Mouse (Mus musculus) testis, adult 10 weeks (tissue): ENCODE results near the gene Alox12e. TPM values are rescaled to one million over a fixed set of nuclear protein-coding genes. Genes with fewer than 3 reads are reported as not detected.

Source experiments
- polyA plus RNA-seq: library from polyadenylated mRNA; stranded (reverse); fragments of 350-450 nt; fragmentation: Illumina TruSeq; extraction: RNeasy Lipid Tissue Mini Kit (QIAGEN cat#74804); gene quantifications from one replicate; pipeline ENCODE4 v1.2.3, GENCODE M21; 2014; ENCODE audit warnings: low read depth, low replicate concordance

Alox12e gene
- polyA plus RNA-seq = not detected

GRCm38 (mm10) chr11:70322528-70322927 is at the start of gene Alox12e:
TSS of gene Alox12e (minus strand) at chr11:70322628.

GRCm38 (mm10) chr11:70351868-70352267 is 29.4 kb upstream of the Alox12e start, which contains the start of gene Alox15:
TSS of gene Alox15 (minus strand) at chr11:70352031.

Other genes starting within 250 kb of the Alox12e start
- gene Asgr2, start 230.0 kb downstream of the Alox12e start, polyA plus RNA-seq = not detected
- 0.73 TPM for gene Mgl2, start 192.3 kb downstream of the Alox12e start, polyA plus RNA-seq
- 1.9 TPM for gene Clec10a, start 166.4 kb downstream of the Alox12e start, polyA plus RNA-seq
- gene Slc16a11, start 109.9 kb downstream of the Alox12e start, polyA plus RNA-seq = not detected
- 0.62 TPM for gene Slc16a13, start 101.6 kb downstream of the Alox12e start, polyA plus RNA-seq
- 1.7 TPM for gene Bcl6b, start 92.8 kb downstream of the Alox12e start, polyA plus RNA-seq
- gene 0610010K14Rik, start 84.7 kb downstream of the Alox12e start, polyA plus RNA-seq = 2.5 TPM
- 0.46 TPM for gene Gm21988, start 82.8 kb downstream of the Alox12e start, polyA plus RNA-seq
- 13.8 TPM for gene Rnasek, start 82.8 kb downstream of the Alox12e start, polyA plus RNA-seq
- gene Alox12, start 67.3 kb downstream of the Alox12e start, polyA plus RNA-seq = 3.0 TPM
- 0.41 TPM for gene Alox15, start 29.4 kb upstream of the Alox12e start, polyA plus RNA-seq
- gene Pelp1, start 87.4 kb upstream of the Alox12e start, polyA plus RNA-seq = 11.9 TPM
- 0.35 TPM for gene Arrb2, start 110.0 kb upstream of the Alox12e start, polyA plus RNA-seq
- 4.8 TPM for gene Med11, start 129.3 kb upstream of the Alox12e start, polyA plus RNA-seq
- 18.1 TPM for gene Zmynd15, start 136.8 kb upstream of the Alox12e start, polyA plus RNA-seq
- gene Cxcl16, start 137.4 kb upstream of the Alox12e start, polyA plus RNA-seq = 2.3 TPM
- gene Tm4sf5, start 182.6 kb upstream of the Alox12e start, polyA plus RNA-seq = 0.35 TPM
- not detected for gene Vmo1, start 192.0 kb upstream of the Alox12e start, polyA plus RNA-seq
- gene Gltpd2, start 196.6 kb upstream of the Alox12e start, polyA plus RNA-seq = not detected
- 20.1 TPM for gene Psmb6, start 202.7 kb upstream of the Alox12e start, polyA plus RNA-seq
- not detected for gene Gm40193, start 210.3 kb upstream of the Alox12e start, polyA plus RNA-seq
- 0.11 TPM for gene Pld2, start 217.4 kb upstream of the Alox12e start, polyA plus RNA-seq
- gene Mink1, start 240.3 kb upstream of the Alox12e start, polyA plus RNA-seq = 1.7 TPM